Mouse (Mus musculus) neural tube, embryonic 12.5 days (tissue): ENCODE results near the gene Srebf1. TPM values are rescaled to one million over a fixed set of nuclear protein-coding genes. Genes with fewer than 3 reads are reported as not detected.
A peak's percentile ranks its signal among the peaks of the same experiment; 100 is the strongest.

Experiments used
- ATAC-seq: fragments of 200-750 bp; cut with Nextera tagmentation; 2 replicates; pipeline ENCODE4 v1.8.0; 2017; ENCODE audit warnings: low read depth, mild to moderate bottlenecking, moderate TSS enrichment, moderate library complexity; ENCODE audit not compliant: low FRiP score
- H3K27ac ChIP-seq: fragments of 300-500 bp; sonication (generic); 2 replicates; pipeline ENCODE4 v1.5.1; 2016
- H3K27me3 ChIP-seq: fragments of 300-500 bp; sonication (generic); replicated peaks from 2 replicates; pipeline ENCODE4 v1.6.1; 2016; ENCODE audit warnings: mild to moderate bottlenecking
- H3K36me3 ChIP-seq: fragments of 300-500 bp; sonication (generic); 2 replicates; pipeline ENCODE4 v1.6.1; 2016; ENCODE audit warnings: mild to moderate bottlenecking
- H3K4me1 ChIP-seq: fragments of 300-500 bp; sonication (generic); 2 replicates; pipeline ENCODE4 v1.6.1; 2016
- H3K4me2 ChIP-seq: fragments of 300-500 bp; sonication (generic); replicated peaks from 2 replicates; pipeline ENCODE4 v1.6.1; 2016; ENCODE audit warnings: mild to moderate bottlenecking
- H3K4me3 ChIP-seq: fragments of 300-500 bp; sonication (generic); 2 replicates; pipeline ENCODE4 v1.5.1; 2016
- H3K9ac ChIP-seq: fragments of 300-500 bp; sonication (generic); 2 replicates; pipeline ENCODE4 v1.6.1; 2016; ENCODE audit warnings: mild to moderate bottlenecking
- H3K9me3 ChIP-seq: fragments of 300-500 bp; sonication (generic); 2 replicates; pipeline ENCODE4 v1.6.1; 2016; ENCODE audit warnings: mild to moderate bottlenecking
- whole genome bisulfite sequencing: fragments of 180-500 bp; shearing (Covaris S2); methylation state at CpG from one replicate; pipeline ENCODE4 v1.1.7; 2016; 5-methylcytosine and 5-hydroxymethylcytosine counted together
- polyA plus RNA-seq: library from polyadenylated mRNA; unstranded; fragments of >200 nt; fragmentation: Nextera tagmentation; extraction: Ambion mirVana; gene quantifications from 2 replicates; pipeline ENCODE4 v1.2.1, GENCODE M21; 2016

The Srebf1 gene
- polyA plus RNA-seq, 1 experiment from 2014 or later: 50.0 TPM

- H3K36me3 ChIP-seq: no peaks in the 10 kb centered on the region; the same call in none of the 2 replicates
- H3K4me1 ChIP-seq: peaks cover 69% of the 10 kb centered on the region
- no peak overlapping the region for H3K27ac ChIP-seq
- H3K9me3 ChIP-seq: no peaks in the 10 kb centered on the region
- WGBS: 80% methylated on average over 3 of the region's 3 CpGs
- H3K4me3 ChIP-seq: no peak overlapping the region
- no peak overlapping the region for H3K4me2 ChIP-seq
- H3K9ac ChIP-seq: 0 out of 2 replicates have a peak overlapping the region, but pooled peaks have one; percentile 17
- no peaks in the 10 kb centered on the region for H3K27me3 ChIP-seq
- ATAC-seq: no peak
Measured at GRCm38 (mm10) chr11:60172074-60172473, 50.3 kb downstream of the Srebf1 start.

- Histone ChIP-seq H3K27ac (0 out of 2 replicates have a peak overlapping the region, but pooled peaks have one; percentile 34), H3K27me3 (no peaks in the 10 kb centered on the region), H3K9ac (peak overlapping the region; percentile 27; the same call in 1 of the 2 replicates), H3K36me3 (peaks cover 2% of the 10 kb centered on the region), H3K4me2 (peak overlapping the region; percentile 8), H3K4me3 (no peak overlapping the region), H3K4me1 (peaks cover 58% of the 10 kb centered on the region), H3K9me3 (no peaks in the 10 kb centered on the region)
- WGBS: 22% methylated on average over 9 of the region's 9 CpGs
- no peak for ATAC-seq
Measured at GRCm38 (mm10) chr11:60168780-60169179, 53.6 kb downstream of the Srebf1 start.

GRCm38 (mm10) chr11:60165076-60165475, 57.3 kb downstream of the Srebf1 start:
- Histone ChIP-seq H3K9ac (no peak overlapping the region), H3K9me3 (no peaks in the 10 kb centered on the region), H3K4me3 (no peak overlapping the region), H3K4me2 (no peak overlapping the region), H3K4me1 (peaks cover 66% of the 10 kb centered on the region), H3K27me3 (no peaks in the 10 kb centered on the region), H3K27ac (no peak overlapping the region), H3K36me3 (peaks cover 2% of the 10 kb centered on the region; the same call in 1 of the 2 replicates)
- 51% methylated on average over 5 of the region's 5 CpGs for WGBS
- no peak for ATAC-seq

- Histone ChIP-seq H3K27me3 (no peaks in the 10 kb centered on the region), H3K4me3 (no peak overlapping the region), H3K4me2 (no peak overlapping the region), H3K9me3 (no peaks in the 10 kb centered on the region), H3K27ac (no peak overlapping the region), H3K36me3 (peaks cover 2% of the 10 kb centered on the region; the same call in 1 of the 2 replicates), H3K4me1 (peaks cover 70% of the 10 kb centered on the region), H3K9ac (no peak overlapping the region)
- WGBS: 88% methylated on average over 6 of the region's 6 CpGs
- no peak for ATAC-seq
Measured at GRCm38 (mm10) chr11:60164450-60164849, 57.9 kb downstream of the Srebf1 start.

- Histone ChIP-seq H3K4me1 (peaks cover 67% of the 10 kb centered on the region), H3K27ac (no peak overlapping the region), H3K27me3 (no peaks in the 10 kb centered on the region), H3K36me3 (0 out of 2 replicates have a peak, but pooled peaks cover 2% of the 10 kb centered on the region), H3K9me3 (no peaks in the 10 kb centered on the region), H3K4me2 (no peak overlapping the region), H3K9ac (no peak overlapping the region), H3K4me3 (no peak overlapping the region)
- no peak for ATAC-seq
- 90% methylated on average over 4 of the region's 4 CpGs for WGBS
Measured at GRCm38 (mm10) chr11:60163362-60163761, 59.0 kb downstream of the Srebf1 start.

GRCm38 (mm10) chr11:60162547-60162946, 59.8 kb downstream of the Srebf1 start:
- Histone ChIP-seq H3K4me1 (peaks cover 59% of the 10 kb centered on the region), H3K9ac (no peak overlapping the region), H3K4me2 (no peak overlapping the region), H3K4me3 (no peak overlapping the region), H3K9me3 (no peaks in the 10 kb centered on the region), H3K27ac (no peak overlapping the region), H3K27me3 (no peaks in the 10 kb centered on the region), H3K36me3 (0 out of 2 replicates have a peak, but pooled peaks cover 2% of the 10 kb centered on the region)
- WGBS: 100% methylated on average over 1 of the region's 1 CpGs
- no peak for ATAC-seq

GRCm38 (mm10) chr11:60161146-60161874, 61.1 kb downstream of the Srebf1 start:
- Histone ChIP-seq H3K9ac (no peak overlapping the region), H3K4me2 (0 out of 2 replicates have a peak overlapping the region, but pooled peaks have one; percentile 4), H3K4me1 (peaks cover 50% of the 10 kb centered on the region), H3K36me3 (0 out of 2 replicates have a peak, but pooled peaks cover 7% of the 10 kb centered on the region), H3K27ac (no peak overlapping the region), H3K27me3 (no peaks in the 10 kb centered on the region), H3K9me3 (no peaks in the 10 kb centered on the region), H3K4me3 (no peak overlapping the region)
- 68% methylated on average over 9 of the region's 9 CpGs for WGBS
- ATAC-seq: no peak

GRCm38 (mm10) chr11:60160454-60161114, 61.8 kb downstream of the Srebf1 start:
- Histone ChIP-seq H3K27ac (no peak overlapping the region), H3K4me1 (peaks cover 43% of the 10 kb centered on the region)
- no peak for ATAC-seq

GRCm38 (mm10) chr11:60159955-60160354, 62.4 kb downstream of the Srebf1 start:
- H3K27ac ChIP-seq: no peak overlapping the region
- 0 out of 2 replicates have a peak, but pooled peaks cover 5% of the 10 kb centered on the region for H3K36me3 ChIP-seq
- no peaks in the 10 kb centered on the region for H3K27me3 ChIP-seq
- peak overlapping the region; percentile 1; the same call in 1 of the 2 replicates for H3K4me2 ChIP-seq
- 93% methylated on average over 5 of the region's 5 CpGs for WGBS
- no peak overlapping the region for H3K9ac ChIP-seq
- peaks cover 40% of the 10 kb centered on the region for H3K4me1 ChIP-seq
- no peaks in the 10 kb centered on the region for H3K9me3 ChIP-seq
- H3K4me3 ChIP-seq: no peak overlapping the region
- ATAC-seq: no peak

More at GRCm38 (mm10) chr11:60160454-60161114, 61.8 kb downstream of the Srebf1 start:
- H3K36me3 ChIP-seq: 0 out of 2 replicates have a peak, but pooled peaks cover 7% of the 10 kb centered on the region
- H3K9ac ChIP-seq: no peak overlapping the region
- no peaks in the 10 kb centered on the region for H3K9me3 ChIP-seq
- H3K4me2 ChIP-seq: peak overlapping the region; percentile 1; the same call in 1 of the 2 replicates
- no peaks in the 10 kb centered on the region for H3K27me3 ChIP-seq
- H3K4me3 ChIP-seq: no peak overlapping the region
- WGBS: 76% methylated on average over 3 of the region's 3 CpGs

GRCm38 (mm10) chr11:60158271-60158670, 64.1 kb downstream of the Srebf1 start:
- Histone ChIP-seq H3K27ac (no peak overlapping the region), H3K9ac (no peak overlapping the region), H3K4me2 (no peak overlapping the region), H3K4me1 (peaks cover 37% of the 10 kb centered on the region), H3K36me3 (peaks cover 5% of the 10 kb centered on the region; the same call in 1 of the 2 replicates), H3K9me3 (no peaks in the 10 kb centered on the region), H3K27me3 (no peaks in the 10 kb centered on the region), H3K4me3 (no peak overlapping the region)
- no peak for ATAC-seq
- WGBS: 90% methylated on average over 4 of the region's 4 CpGs

- Histone ChIP-seq H3K9ac (no peak overlapping the region), H3K4me1 (peaks cover 22% of the 10 kb centered on the region), H3K4me3 (no peak overlapping the region), H3K27me3 (no peaks in the 10 kb centered on the region), H3K36me3 (peaks cover 5% of the 10 kb centered on the region), H3K27ac (peak overlapping the region; percentile 17), H3K4me2 (no peak overlapping the region), H3K9me3 (no peaks in the 10 kb centered on the region)
- WGBS: 75% methylated on average over 5 of the region's 5 CpGs
- no peak for ATAC-seq
Measured at GRCm38 (mm10) chr11:60155690-60156089, 66.7 kb downstream of the Srebf1 start.

- WGBS: 86% methylated on average over 3 of the region's 3 CpGs
- Histone ChIP-seq H3K4me2 (no peak overlapping the region), H3K4me1 (peaks cover 15% of the 10 kb centered on the region; the same call in 1 of the 2 replicates), H3K9ac (no peak overlapping the region), H3K27me3 (no peaks in the 10 kb centered on the region), H3K9me3 (no peaks in the 10 kb centered on the region), H3K27ac (no peak overlapping the region), H3K4me3 (no peak overlapping the region), H3K36me3 (peaks cover 5% of the 10 kb centered on the region)
- ATAC-seq: no peak
Measured at GRCm38 (mm10) chr11:60153936-60154335, 68.4 kb downstream of the Srebf1 start.
